Mouse (Mus musculus): ENCODE measurements at regions not wholly inside any gene's neighbourhood (a gene's known extent, or its start where the extent isn't known, plus 50 kb on each side); places are given as distances from the start of the nearest gene placed in this dataset.

GRCm38 (mm10) chr13:28709966-28710365 is 243.5 kb downstream of the Sox4 start:
- no peaks in the 10 kb centered on the region for H3K9me3 ChIP-seq (replicated peaks; ENCODE audit: insufficient read depth, low read length)
- H3K4me1 ChIP-seq (ENCODE audit: control insufficient read depth in 1 of 2, insufficient read depth in 2 of 2, low read length in 2 of 2), result no peaks in the 10 kb centered on the region
- no peaks in the 10 kb centered on the region for H3K79me2 ChIP-seq (ENCODE audit: control insufficient read depth, insufficient read depth, low read length, poor library complexity)
- no peak for TF ChIP-seq POLR2AphosphoS2 (IDR thresholded peaks at IDR 0.05; ENCODE audit: low read length)
- TF ChIP-seq MXI1 (IDR thresholded peaks at IDR 0.05; ENCODE audit: low read depth, low read length), result no peak
- TF ChIP-seq USF1 (IDR thresholded peaks at IDR 0.05; ENCODE audit: low read depth, low read length), result no peak
- no peak for TF ChIP-seq ZMIZ1 (IDR thresholded peaks at IDR 0.05; ENCODE audit: low read depth, low read length)
- TF ChIP-seq TCF12 (IDR thresholded peaks at IDR 0.05; ENCODE audit: low read depth, low read length), result no peak
- no peak for TF ChIP-seq E2F4 (IDR thresholded peaks at IDR 0.05; ENCODE audit: borderline replicate concordance, low read depth, low read length)
- no peak for TF ChIP-seq UBTF (IDR thresholded peaks at IDR 0.05; ENCODE audit: borderline replicate concordance, insufficient read depth, low read depth, low read length)
- TF ChIP-seq KAT2A (conservative IDR thresholded peaks at IDR 0.05; ENCODE audit: low read depth, low read length), result no peak
- TF ChIP-seq SMC3 (IDR thresholded peaks at IDR 0.05; ENCODE audit: low read depth, low read length), result no peak
- no peak for TF ChIP-seq MAZ (IDR thresholded peaks at IDR 0.05; ENCODE audit: low read depth, low read length)
- TF ChIP-seq GABPA (IDR thresholded peaks at IDR 0.05; ENCODE audit: low read depth, low read length), result no peak
- no peak for TF ChIP-seq BHLHE40 (IDR thresholded peaks at IDR 0.05; ENCODE audit: borderline replicate concordance, low read depth, low read length)
- TF ChIP-seq POLR2A (IDR thresholded peaks at IDR 0.05; ENCODE audit: control insufficient read depth in 1 of 2, insufficient read depth in 1 of 2, low read depth in 1 of 2, low read length in 2 of 2, poor library complexity in 1 of 2), result no peak
- TF ChIP-seq TBP (IDR thresholded peaks at IDR 0.05; ENCODE audit: low read depth, low read length), result no peak
- TF ChIP-seq MEF2A (IDR thresholded peaks at IDR 0.05; ENCODE audit: extremely low read depth, insufficient replicate concordance, low read depth, low read length, poor library complexity, severe bottlenecking), result no peak
- H3K36me3 ChIP-seq (ENCODE audit: control insufficient read depth in 1 of 2, insufficient read depth in 2 of 2, low read length in 2 of 2), result no peaks in the 10 kb centered on the region
- no peaks in the 10 kb centered on the region for H3K27me3 ChIP-seq (ENCODE audit: control insufficient read depth in 1 of 2, insufficient read depth in 2 of 2, low read length in 2 of 2)
- no peak overlapping the region for H3K27ac ChIP-seq (ENCODE audit: control insufficient read depth, low read depth, low read length)
- DNase-seq (ENCODE audit: low read depth, low spot score), result no peak
- no peak overlapping the region for H3K9ac ChIP-seq (ENCODE audit: control insufficient read depth, low read depth, low read length, poor library complexity, severe bottlenecking)
- no peak overlapping the region for H3K4me3 ChIP-seq (ENCODE audit: control insufficient read depth in 1 of 2, insufficient read depth in 1 of 2, low read depth in 2 of 2, low read length in 2 of 2)

GRCm38 (mm10) chr13:28701309-28701708 is 252.2 kb downstream of the Sox4 start:
- Histone ChIP-seq H3K4me3 (ENCODE audit: control insufficient read depth in 1 of 2, insufficient read depth in 1 of 2, low read depth in 2 of 2, low read length in 2 of 2) (no peak overlapping the region), H3K27me3 (ENCODE audit: control insufficient read depth in 1 of 2, insufficient read depth in 2 of 2, low read length in 2 of 2) (no peaks in the 10 kb centered on the region), H3K4me1 (ENCODE audit: control insufficient read depth in 1 of 2, insufficient read depth in 2 of 2, low read length in 2 of 2) (no peaks in the 10 kb centered on the region), H3K36me3 (ENCODE audit: control insufficient read depth in 1 of 2, insufficient read depth in 2 of 2, low read length in 2 of 2) (no peaks in the 10 kb centered on the region), H3K9me3 (replicated peaks; ENCODE audit: insufficient read depth, low read length) (no peaks in the 10 kb centered on the region), H3K79me2 (ENCODE audit: control insufficient read depth, insufficient read depth, low read length, poor library complexity) (no peaks in the 10 kb centered on the region), H3K27ac (ENCODE audit: control insufficient read depth, low read depth, low read length) (no peak overlapping the region), H3K9ac (ENCODE audit: control insufficient read depth, low read depth, low read length, poor library complexity, severe bottlenecking) (no peak overlapping the region)
- TF ChIP-seq MYC (IDR thresholded peaks at IDR 0.05; ENCODE audit: low read depth, low read length) (no peak), ZC3H11A (IDR thresholded peaks at IDR 0.05; ENCODE audit: low read depth, low read length) (no peak), E2F4 (IDR thresholded peaks at IDR 0.05; ENCODE audit: borderline replicate concordance, low read depth, low read length) (no peak), ETS1 (IDR thresholded peaks at IDR 0.05; ENCODE audit: low read depth, low read length) (no peak), CHD2 (IDR thresholded peaks at IDR 0.05; ENCODE audit: low read length) (no peak), UBTF (IDR thresholded peaks at IDR 0.05; ENCODE audit: borderline replicate concordance, insufficient read depth, low read depth, low read length) (no peak), NELFE (IDR thresholded peaks at IDR 0.05; ENCODE audit: low read depth, low read length) (no peak), MAZ (IDR thresholded peaks at IDR 0.05; ENCODE audit: low read depth, low read length) (no peak), POLR2AphosphoS5 (IDR thresholded peaks at IDR 0.05; ENCODE audit: borderline replicate concordance, low read depth, low read length) (no peak), MAX (IDR thresholded peaks at IDR 0.05; ENCODE audit: low read length) (no peak), CTCF (IDR thresholded peaks at IDR 0.05 in 2 of 3, conservative IDR thresholded peaks at IDR 0.05 in 1 of 3; ENCODE audit: control insufficient read depth in 1 of 3, insufficient read depth in 1 of 3, low read depth in 2 of 3, low read length in 3 of 3, poor library complexity in 1 of 3, severe bottlenecking in 1 of 3) (no peak), GATA1 (IDR thresholded peaks at IDR 0.05; ENCODE audit: low read depth, low read length) (no peak), TCF12 (IDR thresholded peaks at IDR 0.05; ENCODE audit: low read depth, low read length) (no peak), KAT2A (conservative IDR thresholded peaks at IDR 0.05; ENCODE audit: low read depth, low read length) (no peak), EP300 (IDR thresholded peaks at IDR 0.05; ENCODE audit: low read depth in 1 of 2, low read length in 2 of 2) (no peak), TBP (IDR thresholded peaks at IDR 0.05; ENCODE audit: low read depth, low read length) (no peak), CHD1 (IDR thresholded peaks at IDR 0.05; ENCODE audit: low read depth, low read length) (no peak), GABPA (IDR thresholded peaks at IDR 0.05; ENCODE audit: low read depth, low read length) (no peak), BHLHE40 (IDR thresholded peaks at IDR 0.05; ENCODE audit: borderline replicate concordance, low read depth, low read length) (no peak)
- no peak for DNase-seq (ENCODE audit: low read depth, low spot score)

All from MEL (cell line).